Mouse (Mus musculus): ENCODE data around the gene Jsrp1.

GRCm38 (mm10) chr10:80845055-80845693 lies 31.9 kb upstream of the Jsrp1 start:
- TF ChIP-seq POLR2A (IDR thresholded peaks at IDR 0.05; ENCODE audit: insufficient read length, low read depth) = no peak
- TF ChIP-seq USF1 (IDR thresholded peaks at IDR 0.05; ENCODE audit: low read depth) = no peak
- no peak for TF ChIP-seq TCF3 (IDR thresholded peaks at IDR 0.05; ENCODE audit: insufficient read length, low read depth)

Data from myocyte (in vitro differentiated cells).